Mouse (Mus musculus) midbrain, embryonic 15.5 days (tissue): ENCODE measurements around the gene Etaa1. TPM values are rescaled to one million over a fixed set of nuclear protein-coding genes. Genes with fewer than 3 reads are reported as not detected.
"Not testable (repeated sequence)": the region's sequence is repeated elsewhere in the genome, so short reads cannot be mapped to it uniquely, and the experiment has no call there.

Experiments used
- ATAC-seq: fragments of 200-750 bp; cut with Nextera tagmentation; replicated peaks from 2 replicates; pipeline ENCODE4 v1.8.0; 2017; ENCODE audit warnings: moderate TSS enrichment
- H3K27ac ChIP-seq: fragments of 300-500 bp; sonication (generic); 2 replicates; pipeline ENCODE4 v1.5.1; 2015; ENCODE audit warnings: mild to moderate bottlenecking, inconsistent platforms
- H3K27me3 ChIP-seq: fragments of 300-500 bp; sonication (generic); replicated peaks from 2 replicates; pipeline ENCODE4 v1.6.1; 2015; ENCODE audit warnings: inconsistent platforms
- H3K36me3 ChIP-seq: fragments of 300-500 bp; sonication (generic); replicated peaks from 2 replicates; pipeline ENCODE4 v1.6.1; 2015; ENCODE audit warnings: inconsistent platforms
- H3K4me1 ChIP-seq: fragments of 300-500 bp; sonication (generic); 2 replicates; pipeline ENCODE4 v1.6.1; 2015; ENCODE audit warnings: inconsistent platforms
- H3K4me2 ChIP-seq: fragments of 300-500 bp; sonication (generic); 2 replicates; pipeline ENCODE4 v1.6.1; 2015; ENCODE audit warnings: inconsistent platforms, mild to moderate bottlenecking, moderate library complexity
- H3K4me3 ChIP-seq: fragments of 300-500 bp; sonication (generic); 2 replicates; pipeline ENCODE4 v1.5.1; 2015; ENCODE audit warnings: mild to moderate bottlenecking, inconsistent platforms
- H3K9ac ChIP-seq: fragments of 300-500 bp; sonication (generic); 2 replicates; pipeline ENCODE4 v1.6.1; 2015; ENCODE audit warnings: mild to moderate bottlenecking, inconsistent platforms
- H3K9me3 ChIP-seq: fragments of 300-500 bp; sonication (generic); 2 replicates; pipeline ENCODE4 v1.6.1; 2016; ENCODE audit warnings: inconsistent platforms
- WGBS: fragments of 180-500 bp; shearing (Covaris S2); methylation state at CpG from one replicate; pipeline ENCODE4 v1.1.7; 2015; ENCODE audit warnings: mixed read lengths; 5-methylcytosine and 5-hydroxymethylcytosine counted together
- polyA plus RNA-seq: library from polyadenylated mRNA; unstranded; fragments of >200 nt; fragmentation: Nextera tagmentation; extraction: Ambion mirVana; gene quantifications from 2 replicates; pipeline ENCODE4 v1.2.1, GENCODE M21; 2015

Gene Etaa1
- polyA plus RNA-seq, 1 experiment from 2014 or later: 6.5 TPM

DNA sequence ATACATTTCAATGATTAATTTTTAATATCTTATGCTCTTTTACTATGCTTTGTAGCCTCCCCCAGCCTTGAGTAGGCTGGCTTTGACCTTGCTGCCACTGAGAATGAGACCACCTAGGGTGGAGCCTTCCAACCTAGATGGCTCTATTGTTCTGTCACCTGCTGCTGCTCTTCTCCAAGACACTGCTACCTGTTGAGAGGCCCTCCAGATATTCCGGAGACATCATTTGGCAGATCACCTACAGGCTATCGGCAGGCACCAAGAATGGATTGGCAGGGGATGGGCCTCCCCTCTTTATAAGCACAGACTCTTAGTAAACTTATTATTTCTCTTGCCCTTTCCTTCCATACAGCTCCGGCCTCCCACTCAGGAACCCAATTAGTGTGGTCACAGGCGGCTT is 52.7 kb downstream of the Etaa1 start:
- not testable (repeated sequence) for H3K27ac ChIP-seq, ATAC-seq, H3K36me3 ChIP-seq, H3K4me3 ChIP-seq, H3K4me1 ChIP-seq, H3K27me3 ChIP-seq, H3K9me3 ChIP-seq, H3K9ac ChIP-seq, H3K4me2 ChIP-seq
- WGBS: 91% methylated on average over 4 of the region's 4 CpGs
